ENCODE assay signal across 11 mouse cellular contexts in the genomic region with DNA sequence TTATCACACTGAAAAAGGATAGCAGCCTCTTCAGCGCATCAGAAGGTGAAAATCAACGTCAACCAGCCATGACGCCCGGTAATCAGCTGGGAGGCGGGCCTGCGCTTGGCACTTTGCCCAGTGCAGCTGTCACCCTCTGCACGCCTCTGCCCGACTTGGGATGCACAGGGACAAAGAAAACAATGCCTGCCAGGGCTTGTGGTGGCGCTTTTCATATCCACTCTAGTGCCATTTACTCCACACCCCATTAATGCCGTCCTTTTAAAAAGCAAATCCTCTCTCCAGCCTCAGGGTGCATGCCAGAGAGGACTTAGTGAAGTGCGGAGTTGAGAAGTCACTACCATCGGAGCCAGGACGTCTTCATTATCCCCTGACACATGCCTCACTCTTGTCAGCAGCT.
DNase-seq lines count a peak whose midpoint lies in the region; ATAC-seq and TF ChIP-seq lines count a peak whose summit lies in the region.
"Had no signal": no experiment of that assay in that cellular context is flagged by ENCODE, and none has a peak within 500 bp of the region (broad histone marks: within the 10 kb centered on the region; RNA-seq: fewer than 3 reads in every experiment).

No protein-coding gene starts in this region.

- no peak overlapping the region for H3K4me2 ChIP-seq in forebrain, postnatal 0 days (ENCODE audit: low read depth)
- no peak overlapping the region for H3K4me2 ChIP-seq in midbrain, embryonic 12.5 days (replicated peaks)
- H3K4me2 ChIP-seq in intestine, embryonic 15.5 days (replicated peaks) = no peak overlapping the region
- H3K4me2 ChIP-seq: liver, embryonic 11.5 days had no signal

- H3K4me3 ChIP-seq in forebrain, postnatal 0 days (ENCODE audit: low read depth, low read length) = no peak overlapping the region
- no peak overlapping the region for H3K4me3 ChIP-seq in midbrain, embryonic 12.5 days
- H3K4me3 ChIP-seq in intestine, embryonic 15.5 days (replicated peaks) = no peak overlapping the region

- WGBS in forebrain, postnatal 0 days = 17% methylated on average over 13 of the region's 13 CpGs
- WGBS in midbrain, embryonic 12.5 days = 43% methylated on average over 13 of the region's 13 CpGs
- WGBS in intestine, embryonic 15.5 days = 58% methylated on average over 13 of the region's 13 CpGs

- no peak for TF ChIP-seq POLR2A in brain, embryonic 14.5 days (IDR thresholded peaks at IDR 0.05; ENCODE audit: borderline replicate concordance, extremely low read depth, insufficient read depth, insufficient read length, poor library complexity, severe bottlenecking)

- DNase-seq in left cerebral cortex, adult 18-20 months (ENCODE audit: low spot score in 2 of 2) = peak; percentile 29 to 36
- DNase-seq in left cerebral cortex, postnatal 14 days (ENCODE audit: low spot score in 2 of 2) = no peak
- DNase-seq in brain, embryonic 14.5 days (ENCODE audit: low read depth) = peak; percentile 91
- peak; percentile 70 for DNase-seq in forebrain, postnatal 0 days
- DNase-seq in left cerebral cortex, postnatal 36 days (ENCODE audit: low spot score in 2 of 2) = no peak
- DNase-seq: thymus, postnatal 25 days had no signal

- no peaks in the 10 kb centered on the region for H3K36me3 ChIP-seq in forebrain, postnatal 0 days (ENCODE audit: insufficient read depth)
- H3K36me3 ChIP-seq in midbrain, embryonic 12.5 days = no peaks in the 10 kb centered on the region
- H3K36me3 ChIP-seq in intestine, embryonic 15.5 days = no peaks in the 10 kb centered on the region

- intact Hi-C loops in left cerebral cortex, postnatal 14 days (cut with DNase I) = no loop called here
- intact Hi-C loops in left cerebral cortex, postnatal 36 days (cut with DNase I) = loop anchor here (5.0 kb wide), 1 partner anchor 123 kb away; no protein-coding TSS in a partner anchor

- H3K27me3 ChIP-seq in forebrain, postnatal 0 days (ENCODE audit: insufficient read depth, low read length) = peaks cover 16% of the 10 kb centered on the region
- peaks cover 61% of the 10 kb centered on the region for H3K27me3 ChIP-seq in midbrain, embryonic 12.5 days
- no peaks in the 10 kb centered on the region for H3K27me3 ChIP-seq in intestine, embryonic 15.5 days (replicated peaks)

- H3K4me1 ChIP-seq in forebrain, postnatal 0 days (ENCODE audit: insufficient read depth) = no peaks in the 10 kb centered on the region; the same call in 1 of the 2 replicates
- peaks cover 19% of the 10 kb centered on the region for H3K4me1 ChIP-seq in midbrain, embryonic 12.5 days
- H3K4me1 ChIP-seq in intestine, embryonic 15.5 days (replicated peaks) = 0 out of 2 replicates have a peak, but pooled peaks cover 10% of the 10 kb centered on the region

- TF ChIP-seq CTCF in brain, embryonic 14.5 days (IDR thresholded peaks at IDR 0.05; ENCODE audit: borderline replicate concordance, extremely low read depth, insufficient read depth, insufficient read length) = no peak
- no peak for TF ChIP-seq CTCF in forebrain, postnatal 0 days (IDR thresholded peaks at IDR 0.05; ENCODE audit: low read depth)

- H3K9me3 ChIP-seq in forebrain, postnatal 0 days (ENCODE audit: low read length) = no peaks in the 10 kb centered on the region
- H3K9me3 ChIP-seq in midbrain, embryonic 12.5 days = no peaks in the 10 kb centered on the region
- no peaks in the 10 kb centered on the region for H3K9me3 ChIP-seq in intestine, embryonic 15.5 days

- no peak overlapping the region for H3K9ac ChIP-seq in forebrain, postnatal 0 days
- no peak overlapping the region for H3K9ac ChIP-seq in midbrain, embryonic 12.5 days (replicated peaks)
- H3K9ac ChIP-seq in intestine, embryonic 15.5 days = no peak overlapping the region

- peak overlapping the region; percentile 29; the same call in 1 of the 2 replicates for H3K27ac ChIP-seq in forebrain, postnatal 0 days (ENCODE audit: low read depth, low read length)
- peak overlapping the region; percentile 56 for H3K27ac ChIP-seq in midbrain, embryonic 12.5 days (replicated peaks)
- H3K27ac ChIP-seq in intestine, embryonic 15.5 days = no peak overlapping the region

- ATAC-seq in forebrain, postnatal 0 days = peak; percentile 76
- peak; percentile 69; the same call in 1 of the 2 replicates for ATAC-seq in midbrain, embryonic 12.5 days (ENCODE audit: low FRiP score, low read depth)
- no peak for ATAC-seq in CD4-positive, CD25-positive, alpha-beta regulatory T cell, adult 4 months
- ATAC-seq in intestine, embryonic 15.5 days = no peak
- ATAC-seq: intestine, embryonic 16.5 days had no signal

Comparison
In these comparisons a context has a peak if more than half of its experiments do, and no peak if none do; other contexts are left out.
1. DNase-seq: peak in left cerebral cortex, adult 18-20 months (2 of 2), brain, embryonic 14.5 days (single experiment) and forebrain, postnatal 0 days (single experiment); none in left cerebral cortex, postnatal 14 days (0 of 2) and left cerebral cortex, postnatal 36 days (0 of 2).
2. ATAC-seq: peak in forebrain, postnatal 0 days (single experiment) and midbrain, embryonic 12.5 days (single experiment); none in CD4-positive, CD25-positive, alpha-beta regulatory T cell, adult 4 months (single experiment) and intestine, embryonic 15.5 days (single experiment).